Mouse (Mus musculus): ENCODE results near the gene Krtap5-3. TPM values are rescaled to one million over a fixed set of nuclear protein-coding genes. Genes with fewer than 3 reads are reported as not detected.

Krtap5-3 gene
- total RNA-seq, 2 experiments from 2014 or later, result not detected

Other genes starting within 250 kb of the Krtap5-3 start
- gene Mob2, start 140.3 kb upstream of the Krtap5-3 start, total RNA-seq (2021), result 10 to 100 TPM; 40.2 to 43.7 TPM
- 10 to 100 TPM; 32.5 to 43.4 TPM for gene Dusp8, start 105.5 kb upstream of the Krtap5-3 start, total RNA-seq (2021)
- not detected for gene Gm45618, start 80.6 kb upstream of the Krtap5-3 start, total RNA-seq (2021)
- gene Gm39115, start 65.3 kb upstream of the Krtap5-3 start, total RNA-seq (2021), result not detected
- gene Gm45337, start 56.8 kb upstream of the Krtap5-3 start, total RNA-seq (2021), result not detected
- not detected for gene Gm29735, start 44.3 kb upstream of the Krtap5-3 start, total RNA-seq (2021)
- not detected for gene Gm4553, start 35.6 kb upstream of the Krtap5-3 start, total RNA-seq (2021)
- not detected for gene Krtap5-2, start 25.4 kb upstream of the Krtap5-3 start, total RNA-seq (2021)
- gene Gm10153, start 11.0 kb upstream of the Krtap5-3 start, total RNA-seq (2021), result not detected
- gene Gm7579, start 10.5 kb downstream of the Krtap5-3 start, total RNA-seq (2021), result not detected
- not detected for gene Krtap5-5, start 28.6 kb downstream of the Krtap5-3 start, total RNA-seq (2021)
- gene Gm40460, start 39.7 kb downstream of the Krtap5-3 start, total RNA-seq (2021), result not detected
- gene Gm2431, start 57.0 kb downstream of the Krtap5-3 start, total RNA-seq (2021), result not detected
- gene Gm4559, start 73.0 kb downstream of the Krtap5-3 start, total RNA-seq (2021), result not detected
- not detected for gene Krtap5-1, start 95.8 kb downstream of the Krtap5-3 start, total RNA-seq (2021)
- not detected for gene Krtap5-4, start 102.2 kb downstream of the Krtap5-3 start, total RNA-seq (2021)
- 1 to 10 TPM; 2.8 to 6.8 TPM for gene Ifitm10, start 172.4 kb downstream of the Krtap5-3 start, total RNA-seq (2021)
- gene Gm49369, start 181.3 kb downstream of the Krtap5-3 start, total RNA-seq (2021), result 1 to 10 TPM; 3.9 to 9.2 TPM
- gene Ctsd, start 186.7 kb downstream of the Krtap5-3 start, total RNA-seq (2021), result 100 to 1,000 TPM; 330 to 388 TPM
- not detected for gene Syt8, start 233.5 kb downstream of the Krtap5-3 start, total RNA-seq (2021)
- over 10,000 TPM; 17,613 to 18,280 TPM for gene Tnni2, start 240.4 kb downstream of the Krtap5-3 start, total RNA-seq (2021)

Measured in gastrocnemius, postnatal 36 days (tissue).